Mouse (Mus musculus) megakaryocyte progenitor cell, adult 5-6 weeks (primary cell): Measurements from ENCODE around the gene Icam2. TPM values are rescaled to one million over a fixed set of nuclear protein-coding genes. Genes with fewer than 3 reads are reported as not detected.
"Not testable (repeated sequence)": the region's sequence is repeated elsewhere in the genome, so short reads cannot be mapped to it uniquely, and the experiment has no call there.

Experiments
- ATAC-seq: replicated peaks from 2 replicates; pipeline ENCODE4 v1.8.0; 2016; ENCODE audit warnings: mild to moderate bottlenecking, moderate TSS enrichment, inconsistent platforms; ENCODE audit not compliant: poor library complexity
- total RNA-seq, 2 experiments: library from RNA; stranded (forward) in 1 of 2; stranded (reverse) in 1 of 2; fragments of 157-497, 149-512 nt in 1 of 2; fragments of 200-1000 nt in 1 of 2; gene quantifications; 2 replicates each; pipeline versions ENCODE4 v1.2.3 to v1.2.4; 2015 to 2017

The Icam2 gene
- total RNA-seq (2015), result 59.9 and 60.3 TPM in 2 replicates
- 87.1 and 123 TPM in 2 replicates for total RNA-seq (2017)

DNA sequence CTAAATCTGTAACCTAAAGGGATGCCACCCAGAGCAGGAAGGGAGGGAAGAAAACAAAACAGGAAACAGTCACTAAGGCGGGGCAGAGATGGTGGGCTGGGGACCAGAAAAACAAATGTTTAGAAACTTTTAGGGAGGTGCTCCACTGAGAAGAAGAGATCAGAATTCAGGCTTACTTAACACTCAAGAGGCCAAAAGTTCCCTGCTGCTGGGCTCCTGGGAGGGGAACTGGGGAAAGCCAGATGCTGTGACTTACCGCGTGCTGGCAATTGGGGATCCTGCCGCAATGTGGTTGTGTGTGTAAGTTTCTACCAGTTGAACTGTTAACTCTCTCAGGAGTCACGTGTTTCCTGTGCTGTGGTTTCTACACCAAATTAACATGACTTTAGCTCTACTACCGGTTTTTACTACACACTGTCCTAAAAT is at the start of gene Icam2:
TSS of gene Icam2 (minus strand) at position 285 of the 426 bp plus-strand sequence.
- ATAC-seq, result peak; percentile 59

DNA sequence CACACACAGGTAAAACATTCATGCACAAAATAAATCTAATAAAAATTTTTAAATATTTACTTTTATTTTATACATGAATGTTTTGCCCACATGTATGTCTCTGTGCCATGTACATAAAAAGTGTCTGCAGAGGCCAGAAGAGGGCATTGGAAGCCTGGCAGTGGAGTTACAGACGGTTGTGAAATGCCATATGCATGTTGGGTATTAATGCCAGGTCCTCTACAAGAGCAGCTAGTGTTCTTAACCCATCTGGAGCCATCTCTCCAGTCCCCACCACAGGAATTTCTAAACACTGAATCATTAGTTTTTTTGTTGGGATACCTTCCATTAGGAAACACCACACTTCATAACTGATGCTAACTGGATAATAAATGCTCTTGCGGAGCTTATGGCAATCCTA is 49.7 kb upstream of the Icam2 start:
- ATAC-seq, result no peak

GRCm38 (mm10) chr11:106437039-106437438 is 49.2 kb upstream of the Icam2 start:
- ATAC-seq, result no peak

GRCm38 (mm10) chr11:106430392-106430791 is 42.5 kb upstream of the Icam2 start:
- ATAC-seq, result no peak

GRCm38 (mm10) chr11:106429689-106430088 is 41.8 kb upstream of the Icam2 start:
- peak; percentile 51; the same call in 1 of the 2 replicates for ATAC-seq

- ATAC-seq, result no peak
Observed at GRCm38 (mm10) chr11:106428556-106428955, 40.7 kb upstream of the Icam2 start.

- peak; percentile 90 for ATAC-seq
Observed at GRCm38 (mm10) chr11:106428106-106428505, 40.2 kb upstream of the Icam2 start.

- ATAC-seq, result no peak
Observed at GRCm38 (mm10) chr11:106426447-106426846, 38.6 kb upstream of the Icam2 start.

DNA sequence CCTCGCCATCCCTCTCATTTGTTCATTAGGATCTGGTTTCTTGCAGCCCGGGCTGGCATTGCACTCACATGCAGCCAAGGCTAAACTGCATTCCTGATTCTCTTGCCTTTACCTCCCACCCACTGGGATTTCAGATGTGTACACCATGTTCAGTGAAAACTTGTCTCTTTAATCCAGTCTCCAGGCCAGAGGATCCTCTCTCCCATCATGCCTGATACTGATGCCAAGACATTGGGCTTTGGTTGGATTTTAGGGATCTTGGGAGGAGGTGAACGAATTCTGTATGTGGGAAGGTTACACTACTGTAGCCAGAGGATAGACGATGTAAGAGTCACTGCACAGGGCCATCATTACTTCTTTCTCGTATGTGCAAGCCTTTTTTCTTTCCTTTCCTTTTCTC is 37.3 kb upstream of the Icam2 start:
- no peak for ATAC-seq

DNA sequence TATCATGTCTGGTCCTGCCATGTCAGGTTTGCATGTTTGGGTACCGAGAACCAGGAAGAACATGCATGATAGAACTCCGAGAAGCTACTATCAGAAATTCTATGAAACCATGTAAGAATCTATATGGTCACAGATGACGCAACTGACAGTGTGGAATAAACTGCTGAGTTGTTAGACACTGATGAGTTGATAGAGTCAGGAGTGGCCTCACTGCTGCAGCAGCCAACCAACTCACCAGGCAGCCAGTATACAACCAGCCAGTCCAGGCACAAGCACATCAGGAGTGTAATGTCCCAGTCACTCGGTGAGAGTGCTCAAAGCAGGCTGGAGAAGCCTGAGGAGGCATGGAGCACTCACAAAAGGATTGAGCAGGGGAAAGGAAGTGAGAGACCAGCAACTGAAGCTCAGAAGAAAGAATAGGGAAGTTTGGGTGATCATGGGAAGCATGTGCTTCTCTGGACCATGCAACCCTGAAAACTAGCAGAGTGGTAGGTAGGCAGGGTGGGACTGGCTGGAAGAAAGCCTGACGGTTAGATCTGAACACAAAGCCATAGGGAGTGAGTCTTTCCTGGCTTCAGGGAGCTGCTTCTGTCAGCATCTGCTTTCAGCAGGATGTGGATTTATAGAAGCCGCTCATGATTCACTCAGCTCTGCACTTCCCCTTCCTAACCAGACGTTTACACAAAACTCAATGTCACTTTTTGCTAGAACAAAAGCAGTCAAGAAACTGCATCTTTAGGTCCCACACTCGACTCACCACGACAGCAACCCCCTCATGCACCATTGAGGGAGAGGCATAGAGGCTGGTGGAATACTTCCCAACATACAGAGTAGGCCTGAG is 31.6 kb upstream of the Icam2 start:
- ATAC-seq, result peak; percentile 61

DNA sequence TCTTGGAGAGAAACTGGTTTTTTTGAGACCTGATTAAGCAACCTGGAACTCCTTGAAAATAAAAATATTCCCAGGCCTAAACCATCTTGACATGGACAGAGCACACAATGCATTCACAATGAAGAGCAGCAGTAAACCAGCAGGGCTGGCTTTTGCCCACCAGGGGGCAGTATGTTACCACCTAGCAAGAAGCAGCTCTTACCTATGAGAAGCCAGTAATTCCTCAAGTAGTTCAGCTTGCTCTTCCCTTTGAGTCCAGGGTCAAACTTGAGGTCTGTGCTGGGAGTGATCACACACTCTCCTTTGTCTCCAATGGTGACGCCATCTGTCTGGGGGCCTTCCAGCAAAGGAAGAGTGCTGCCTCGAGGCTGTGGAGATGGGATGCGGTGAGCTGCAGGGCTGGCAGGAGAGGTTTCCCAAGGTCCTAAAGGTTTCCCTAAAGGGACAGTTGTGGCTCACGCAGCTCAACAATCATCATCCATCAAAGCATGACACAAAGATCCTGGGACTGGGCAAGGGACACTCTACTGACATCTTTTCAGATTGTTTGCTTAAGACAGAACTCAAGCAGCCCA is 30.8 kb upstream of the Icam2 start:
- ATAC-seq, result peak; percentile 83

DNA sequence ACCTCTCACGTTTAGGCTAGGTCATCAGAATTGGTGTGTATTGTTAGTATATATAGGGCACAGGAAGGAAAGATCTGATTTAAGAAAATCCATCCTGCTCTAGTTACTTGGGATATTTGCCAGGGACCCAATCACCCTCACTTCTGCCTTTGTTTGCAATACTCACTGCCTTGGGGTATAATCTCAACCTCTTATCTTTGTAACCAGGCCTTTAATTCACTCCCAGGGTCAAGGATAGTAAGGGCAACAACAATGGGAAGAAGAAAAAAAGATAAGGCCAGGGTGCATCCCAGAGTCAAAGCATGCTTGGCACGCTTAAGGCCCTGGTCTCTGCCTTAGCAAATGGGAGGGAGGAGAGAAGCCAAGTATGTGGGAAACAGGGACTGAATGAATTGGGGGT is 30.0 kb upstream of the Icam2 start:
- ATAC-seq, result no peak

DNA sequence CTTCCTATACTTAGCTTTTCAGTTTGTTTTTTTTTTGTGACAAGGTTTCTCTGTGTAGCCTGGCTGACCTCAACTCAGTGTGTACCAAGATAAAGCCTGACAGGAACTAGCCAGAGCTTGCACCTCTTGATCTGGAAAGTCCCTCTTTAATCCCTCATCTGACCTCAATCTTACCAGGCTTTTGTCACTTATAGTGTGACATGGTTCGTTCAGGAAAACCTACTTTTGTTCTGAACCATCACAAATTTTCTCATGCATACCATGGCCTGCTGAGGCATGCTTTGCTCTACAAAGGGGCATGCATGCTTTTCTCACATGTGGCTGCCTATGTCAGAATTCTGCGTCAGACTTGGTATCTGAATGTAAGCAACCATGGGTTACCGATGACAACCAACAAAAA is 28.5 kb upstream of the Icam2 start:
- no peak for ATAC-seq

DNA sequence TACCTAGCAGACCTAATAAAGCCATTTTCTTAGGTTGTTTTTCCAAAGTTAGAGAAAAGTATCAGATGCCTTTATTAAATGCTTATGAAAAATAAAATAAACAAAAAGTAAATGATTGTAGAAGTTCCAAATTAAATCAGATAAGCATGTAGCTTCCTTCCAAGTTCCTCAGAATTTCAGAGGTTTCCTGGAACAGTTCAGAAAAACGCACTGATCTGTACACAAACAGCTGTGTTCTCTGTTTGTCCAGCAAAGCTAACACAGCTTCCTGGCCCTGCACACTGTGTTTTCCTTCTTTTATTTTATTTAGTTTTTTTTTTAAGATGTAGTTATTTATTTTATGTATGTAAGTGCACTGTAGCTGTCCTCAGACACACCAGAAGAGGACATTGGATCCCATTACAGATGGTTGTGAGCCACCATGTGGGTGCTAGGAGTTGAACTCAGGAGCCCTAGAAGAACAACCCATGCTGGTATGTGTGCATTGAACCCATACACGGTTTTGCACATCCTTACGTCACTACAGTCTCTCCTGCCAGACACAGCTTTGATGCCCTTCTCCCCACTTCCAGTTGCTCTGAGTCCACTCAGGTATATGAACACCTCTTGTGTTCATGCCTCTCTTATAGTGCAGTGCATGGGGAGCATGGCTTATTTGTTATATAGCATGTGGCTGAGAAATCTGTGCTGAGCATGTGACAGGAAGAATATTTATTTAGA is 24.9 kb upstream of the Icam2 start:
- ATAC-seq, result no peak

DNA sequence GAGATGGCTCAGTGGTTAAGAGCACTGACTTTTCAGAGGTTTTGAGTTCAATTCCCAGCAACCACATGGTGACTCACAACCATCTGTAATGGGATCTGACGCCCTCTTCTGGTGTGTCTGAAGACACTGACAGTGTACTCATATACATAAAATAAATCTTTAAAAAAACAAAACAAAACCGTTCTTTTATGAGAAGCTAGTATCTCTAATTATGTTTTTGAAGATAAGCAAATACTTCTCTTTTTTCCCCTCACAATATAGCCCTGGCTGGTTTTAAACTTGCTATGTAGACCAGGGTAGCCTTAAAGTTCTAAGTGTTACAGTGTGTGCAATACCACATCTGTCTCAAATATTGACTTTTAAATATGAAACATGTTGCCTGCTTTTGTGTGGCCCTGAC is 23.3 kb upstream of the Icam2 start:
- ATAC-seq, result no peak

DNA sequence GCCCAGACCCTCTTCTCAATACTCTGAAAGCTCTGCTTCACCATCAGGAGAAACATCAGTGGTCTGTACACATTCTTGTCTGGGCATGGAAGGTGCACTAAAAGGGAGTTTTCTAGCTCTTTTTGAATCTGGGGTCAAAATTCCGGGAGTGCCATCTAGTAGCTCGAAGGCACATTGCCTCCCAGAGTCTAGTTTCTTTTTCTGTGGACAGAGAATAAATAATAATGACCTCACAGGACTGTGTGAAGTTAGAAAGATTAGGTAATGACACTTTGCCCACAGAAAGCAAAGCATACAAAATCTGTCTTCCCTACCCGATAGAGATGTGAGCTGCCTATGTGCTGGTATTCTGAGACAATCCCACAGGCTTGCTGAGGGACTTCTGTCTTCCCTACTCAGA is 22.6 kb upstream of the Icam2 start:
- ATAC-seq, result no peak

GRCm38 (mm10) chr11:106410011-106410410 is 22.1 kb upstream of the Icam2 start:
- no peak for ATAC-seq

DNA sequence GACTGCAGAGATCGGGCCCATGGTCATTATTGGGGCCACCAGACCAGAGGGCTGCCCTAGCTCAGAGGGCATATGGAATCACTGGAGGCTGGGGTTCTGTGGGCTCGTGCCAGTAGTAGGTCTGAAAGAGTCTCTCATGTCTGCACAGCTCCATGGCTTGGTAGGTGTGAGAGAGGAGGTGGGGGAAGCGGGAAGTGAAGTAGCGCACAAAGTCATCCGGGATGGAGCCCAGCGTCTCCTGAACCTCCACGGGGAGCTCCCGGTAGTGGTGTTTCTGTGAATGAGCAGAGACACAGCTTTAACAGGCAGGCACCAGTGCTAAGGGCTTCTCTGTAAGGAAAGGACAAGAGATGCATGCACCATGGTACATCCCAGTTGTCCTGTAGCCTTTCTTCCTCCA is 10.6 kb upstream of the Icam2 start:
- no peak for ATAC-seq

DNA sequence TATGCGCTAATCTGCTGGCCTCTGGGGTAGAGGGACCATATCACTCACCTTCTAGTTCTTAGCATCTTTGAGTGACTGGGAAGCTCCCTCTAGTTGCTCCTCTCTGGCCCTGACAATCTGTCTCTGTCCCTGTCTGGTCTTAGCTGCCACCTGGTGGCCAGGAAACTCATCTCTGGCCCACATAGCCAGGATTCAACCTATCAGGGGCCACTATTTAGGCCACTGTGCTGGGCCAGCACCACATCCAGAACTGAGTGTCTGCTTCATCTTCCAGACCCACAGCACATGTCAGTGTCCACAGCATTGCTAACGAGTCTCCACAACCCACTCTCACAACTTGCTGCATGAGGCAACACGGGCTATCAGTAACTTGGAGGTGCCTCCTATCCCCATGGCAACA is 9.8 kb upstream of the Icam2 start:
- ATAC-seq, result peak; percentile 74

DNA sequence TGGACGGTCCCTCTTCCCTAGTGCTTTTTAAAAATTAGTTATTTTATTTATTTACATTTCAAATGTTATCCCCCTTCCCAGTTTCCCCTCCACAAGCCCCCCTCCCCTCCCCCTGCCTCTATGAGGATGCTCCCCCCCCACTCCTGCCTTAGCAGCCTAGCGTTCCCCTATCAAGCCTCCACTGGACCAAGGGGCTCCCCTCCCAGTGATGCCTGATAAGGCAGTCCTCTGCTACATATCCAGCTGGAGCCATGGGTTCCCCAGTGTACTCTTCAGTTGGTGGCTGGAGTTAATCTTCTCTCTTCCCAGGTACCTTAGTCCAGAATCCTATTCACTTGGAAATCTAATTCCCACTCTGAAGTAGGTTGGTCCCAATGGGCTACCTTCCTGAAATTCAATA is 6.2 kb upstream of the Icam2 start:
- not testable (repeated sequence) for ATAC-seq

GRCm38 (mm10) chr11:106393331-106393616 is 5.4 kb upstream of the Icam2 start:
- no peak for ATAC-seq
